Mouse (Mus musculus) 3134 (cell line): Measurements from ENCODE around the gene Olfr183.
"Not testable (repeated sequence)": the region's sequence is repeated elsewhere in the genome, so short reads cannot be mapped to it uniquely, and the experiment has no call there.

Source experiments
- DNase-seq: peaks from one replicate; pipeline ENCODE4 v3.0.0-alpha.2; 2011; ENCODE audit warnings: low spot score; ENCODE audit not compliant: insufficient read length; ENCODE audit errors: extremely low read depth

Olfr183 gene

GRCm38 (mm10) chr16:58995057-58995456 is at the start of gene Olfr183:
Olfr183 (plus strand) TSS chr16:58995357.
- DNase-seq = no peak

- DNase-seq = no peak
Measured at GRCm38 (mm10) chr16:59007146-59007545, 12.0 kb downstream of the Olfr183 start.

GRCm38 (mm10) chr16:59013357-59014018 is 18.3 kb downstream of the Olfr183 start:
- no peak for DNase-seq

GRCm38 (mm10) chr16:59030191-59030590 is 35.0 kb downstream of the Olfr183 start, which contains the start of gene Olfr186:
Olfr186 (minus strand) TSS chr16:59030291.
- no peak for DNase-seq

GRCm38 (mm10) chr16:59039710-59040109 is 44.6 kb downstream of the Olfr183 start, which contains the start of gene Olfr187:
Olfr187 (minus strand) TSS chr16:59039767.
- no peak for DNase-seq

- no peak for DNase-seq
Measured at GRCm38 (mm10) chr16:59045835-59046234, 50.7 kb downstream of the Olfr183 start.

GRCm38 (mm10) chr16:59047579-59047978 is 52.4 kb downstream of the Olfr183 start:
- DNase-seq = no peak

- no peak for DNase-seq
Measured at GRCm38 (mm10) chr16:59048860-59049259, 53.7 kb downstream of the Olfr183 start.

- not testable (repeated sequence) for DNase-seq
Measured at GRCm38 (mm10) chr16:59049286-59049685, 54.1 kb downstream of the Olfr183 start.
